Mouse (Mus musculus): ENCODE measurements around the gene Trpc4ap. TPM values are rescaled to one million over a fixed set of nuclear protein-coding genes. Genes with fewer than 3 reads are reported as not detected.
"Not testable (repeated sequence)": the region's sequence is repeated elsewhere in the genome, so short reads cannot be mapped to it uniquely, and the experiment has no call there.

Trpc4ap gene
- 10 to 100 TPM; 89.4 to 90.2 TPM for total RNA-seq (2021)
- long read RNA-seq, experiment 1, transcript Trpc4ap-201 (19 exons, 3,204 nt), result major isoform, 188 of 217 reads
- long read RNA-seq, experiment 1, transcript Trpc4ap-202 (19 exons, 3,091 nt), result minor isoform, 5 of 217 reads
- long read RNA-seq, experiment 1, partial matches to known transcripts, result 8 of 217 reads
- long read RNA-seq, experiment 1, other reads (novel, unspliced or antisense), result 16 of 217 reads
- long read RNA-seq, experiment 2, transcript Trpc4ap-201 (19 exons, 3,204 nt), result major isoform, 83 of 95 reads
- long read RNA-seq, experiment 2, partial matches to known transcripts, result 2 of 95 reads
- long read RNA-seq, experiment 2, other reads (novel, unspliced or antisense), result 9 of 95 reads

GRCm38 (mm10) chr2:155691723-155692493 is at the start of gene Trpc4ap:
Gene Trpc4ap, minus strand, starts transcription at chr2:155692384.
- peak; percentile 97 to 99 for DNase-seq

DNA sequence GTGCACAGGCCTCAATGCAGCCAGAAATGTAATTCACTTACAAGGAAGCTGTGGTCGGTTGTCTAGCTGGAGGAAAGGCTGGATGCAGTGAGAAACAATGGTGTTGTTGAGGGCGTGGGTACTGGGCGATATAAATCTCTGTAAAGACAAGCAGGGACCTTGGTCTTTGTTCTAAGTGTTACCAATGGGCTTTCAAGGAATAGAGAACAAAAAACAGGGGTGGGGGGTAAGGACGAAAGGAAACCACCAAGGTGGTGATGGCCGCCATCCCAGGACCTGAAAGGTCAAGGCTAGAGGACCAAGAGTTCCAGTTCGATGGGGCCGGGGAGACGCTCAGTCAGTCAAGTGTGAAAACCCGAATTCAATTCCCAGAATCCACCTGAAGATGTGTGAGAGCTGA is 45.6 kb upstream of the Trpc4ap start:
- DNase-seq, result no peak

- no peak for DNase-seq
Measured at GRCm38 (mm10) chr2:155736936-155737335, 44.8 kb upstream of the Trpc4ap start.

DNA sequence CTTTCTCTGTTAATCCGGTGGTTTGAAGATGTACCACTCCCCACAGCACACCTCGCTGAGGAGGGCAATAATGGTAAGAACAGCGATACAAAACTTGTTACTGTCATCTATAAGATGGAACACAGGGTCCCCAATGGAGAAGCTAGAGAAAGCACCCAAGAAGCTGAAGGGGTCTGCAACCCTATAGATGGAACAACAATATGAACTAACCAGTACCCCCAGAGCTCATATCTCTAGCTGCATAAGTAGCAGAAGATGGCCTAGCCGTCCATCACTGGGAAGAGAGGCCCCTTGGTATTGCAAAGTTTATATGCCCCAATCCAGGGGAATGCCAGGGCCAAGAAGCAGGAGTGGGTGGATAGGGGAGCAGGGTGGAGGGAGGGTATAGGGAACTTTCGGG is 43.6 kb upstream of the Trpc4ap start, which contains the start of gene Gm17581:
Gm17581 (minus strand) TSS at position 101 of the 400 bp plus-strand sequence.
- DNase-seq, result not testable (repeated sequence)

DNA sequence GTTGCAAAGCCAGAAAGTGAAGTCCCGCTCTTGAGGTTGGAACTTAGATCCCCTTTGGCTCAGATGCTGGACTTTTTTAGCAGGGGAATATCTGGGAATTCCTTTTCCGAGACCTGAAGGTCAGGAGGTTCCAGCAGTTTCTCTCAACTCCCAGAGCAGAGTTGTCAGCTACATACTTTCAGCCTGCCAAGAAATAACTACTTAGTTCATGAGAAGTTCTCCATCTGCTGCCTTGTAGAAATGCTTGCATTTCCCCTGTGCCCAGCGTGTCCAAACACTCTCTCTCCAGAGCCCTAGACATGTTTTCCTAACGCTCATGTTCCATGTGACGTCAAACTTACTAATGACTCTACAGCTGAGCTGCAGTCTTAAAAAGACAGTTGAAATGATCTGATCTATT is 42.9 kb upstream of the Trpc4ap start:
- DNase-seq, result peak in 1 of 2 experiments; percentile 48

- peak; percentile 96 for DNase-seq
Measured at GRCm38 (mm10) chr2:155729158-155729645, 37.0 kb upstream of the Trpc4ap start, which contains the start of gene Edem2. Gene Edem2, minus strand, starts transcription at chr2:155729475.

- no peak for DNase-seq
Measured at GRCm38 (mm10) chr2:155728742-155729141, 36.6 kb upstream of the Trpc4ap start.

GRCm38 (mm10) chr2:155727764-155728395 is 35.7 kb upstream of the Trpc4ap start:
- no peak for DNase-seq

GRCm38 (mm10) chr2:155726302-155726701 is 34.1 kb upstream of the Trpc4ap start:
- DNase-seq, result no peak

- no peak for DNase-seq
Measured at GRCm38 (mm10) chr2:155724526-155724925, 32.3 kb upstream of the Trpc4ap start.

- DNase-seq, result no peak
Measured at GRCm38 (mm10) chr2:155724036-155724435, 31.9 kb upstream of the Trpc4ap start.

GRCm38 (mm10) chr2:155720585-155720984 is 28.4 kb upstream of the Trpc4ap start:
- no peak for DNase-seq

DNA sequence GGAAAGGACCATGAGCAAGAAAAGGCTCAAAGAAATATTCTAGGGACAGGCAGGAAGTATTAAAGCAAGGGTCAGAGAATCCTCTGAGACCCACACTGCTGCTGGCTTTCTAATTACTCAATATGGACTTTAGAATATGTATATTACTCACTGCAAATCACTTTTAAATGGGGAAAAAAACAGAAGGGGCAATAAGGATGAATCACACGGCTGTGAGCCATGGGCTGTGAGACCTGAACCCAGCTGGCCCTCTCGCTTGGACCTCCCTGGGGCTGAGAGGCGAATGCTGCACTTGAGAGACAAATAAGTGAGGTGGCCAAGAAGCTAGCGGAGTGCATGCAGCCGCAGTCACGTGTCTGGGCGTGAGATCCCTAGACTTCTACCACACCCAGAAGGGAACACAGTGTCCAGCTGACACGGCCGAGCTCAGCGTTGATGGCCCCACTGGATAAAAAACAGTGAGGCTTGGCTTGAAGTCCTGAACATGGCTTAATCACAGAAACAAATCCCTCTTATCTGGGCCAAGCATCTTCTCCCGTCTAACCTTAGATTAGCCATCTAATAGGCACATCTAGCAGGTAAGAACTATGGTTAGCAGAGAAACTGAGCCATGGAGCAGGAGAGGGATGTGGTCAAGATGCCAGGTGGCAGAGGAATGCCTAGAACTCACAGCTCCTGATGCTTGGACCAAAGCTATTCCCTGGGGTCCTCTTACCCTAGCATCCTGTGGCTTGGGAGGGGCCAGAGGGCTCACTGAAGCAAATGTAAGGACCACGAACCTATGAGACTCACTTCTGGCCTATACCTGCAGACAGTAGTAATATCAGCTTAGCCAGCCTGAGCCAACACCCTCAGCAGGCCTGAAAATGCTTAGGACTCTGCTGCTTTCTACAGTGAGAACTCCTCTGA is 25.2 kb upstream of the Trpc4ap start:
- peak; percentile 47 to 74 for DNase-seq

GRCm38 (mm10) chr2:155710557-155710956 is 18.4 kb upstream of the Trpc4ap start:
- no peak for DNase-seq

- peak; percentile 64 to 71 for DNase-seq
Measured at GRCm38 (mm10) chr2:155707251-155707650, 15.1 kb upstream of the Trpc4ap start.

GRCm38 (mm10) chr2:155703630-155704029 is 11.4 kb upstream of the Trpc4ap start:
- DNase-seq, result no peak

DNA sequence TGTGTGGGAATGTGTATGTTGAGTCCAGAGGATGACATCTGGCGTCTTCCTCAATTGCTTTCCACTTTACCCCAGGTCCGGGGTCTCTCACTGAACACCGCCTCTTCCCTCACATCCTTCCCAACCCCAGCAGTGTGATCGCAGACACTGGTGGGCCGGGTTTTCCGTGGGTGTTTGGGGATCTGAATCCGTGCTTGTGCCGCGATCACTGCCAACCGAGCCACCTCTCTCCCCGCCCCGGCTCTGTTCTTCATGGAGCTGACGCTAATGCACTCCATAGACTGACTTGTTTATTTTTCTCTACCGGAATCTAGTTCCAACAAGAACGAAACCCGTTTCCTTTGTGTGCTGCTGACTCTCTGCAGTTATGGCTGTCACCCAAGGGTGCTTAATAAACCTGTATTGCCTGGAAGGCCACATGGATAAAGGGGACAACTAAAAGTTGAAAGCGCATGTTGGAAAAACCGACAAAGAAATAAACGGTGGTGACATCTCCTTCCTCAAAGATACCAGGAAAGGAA is 9.3 kb upstream of the Trpc4ap start:
- no peak for DNase-seq

DNA sequence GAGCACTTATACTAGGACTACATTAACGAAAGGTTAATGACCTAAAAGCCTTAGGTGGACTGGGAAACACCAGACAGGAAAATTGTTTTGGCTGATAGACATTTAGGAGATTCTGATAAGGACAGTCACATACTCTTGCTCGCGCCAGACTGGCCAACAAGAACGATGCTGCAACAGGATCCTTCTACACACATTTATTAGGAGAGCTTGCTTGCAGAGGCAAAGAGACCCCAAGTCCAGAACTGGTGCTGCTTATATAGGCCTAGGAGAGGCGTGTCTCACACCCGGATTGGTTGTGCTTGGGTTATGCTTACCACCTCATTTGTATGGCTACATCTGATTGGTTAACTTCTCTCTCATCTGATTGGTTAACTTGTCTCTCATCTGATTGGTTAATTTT is 6.3 kb upstream of the Trpc4ap start:
- not testable (repeated sequence) for DNase-seq

- no peak for DNase-seq
Measured at GRCm38 (mm10) chr2:155696851-155697250, 4.7 kb upstream of the Trpc4ap start.

- peak; percentile 85 to 95 for DNase-seq
Measured at GRCm38 (mm10) chr2:155696091-155696558, 3.9 kb upstream of the Trpc4ap start.

DNA sequence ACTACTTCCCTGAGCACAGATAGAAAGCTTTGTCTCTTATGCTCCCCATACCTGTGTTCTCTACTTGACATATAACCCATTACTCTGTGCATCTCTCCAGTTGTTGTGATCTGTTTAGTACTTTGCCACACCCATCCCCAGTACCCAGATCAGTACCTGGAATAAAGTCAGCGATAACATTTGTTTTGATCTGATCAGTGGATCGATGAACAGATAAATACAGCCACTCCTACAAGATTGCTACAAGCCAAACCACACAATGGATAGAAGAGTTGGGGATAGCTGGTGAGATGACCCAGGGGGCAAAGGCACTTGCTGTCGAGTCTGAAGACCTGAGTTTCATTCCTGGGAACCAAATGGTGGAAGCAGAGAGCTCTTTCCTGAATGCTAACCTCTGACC is 3.1 kb upstream of the Trpc4ap start:
- no peak for DNase-seq

Measured in heart, adult 18-20 months (tissue).